Mouse (Mus musculus): ENCODE measurements around the gene Nrm. TPM values are rescaled to one million over a fixed set of nuclear protein-coding genes. Genes with fewer than 3 reads are reported as not detected.

The Nrm gene
- polyA plus RNA-seq, 1 experiment from 2014 or later = 84.5 TPM

- DNase-seq (ENCODE audit: low spot score) = no peak
- no peaks in the 10 kb centered on the region for H3K9me3 ChIP-seq (replicated peaks)
- no peaks in the 10 kb centered on the region for H3K27me3 ChIP-seq (ENCODE audit: low read depth, poor library complexity, severe bottlenecking)
- H3K36me3 ChIP-seq = peaks cover 56% of the 10 kb centered on the region
- WGBS = 8% methylated on average over 12 of the region's 12 CpGs
- peaks cover 36% of the 10 kb centered on the region for H3K4me1 ChIP-seq
- H3K4me3 ChIP-seq = peak overlapping the region; percentile 71
- H3K27ac ChIP-seq (replicated peaks) = peak overlapping the region; percentile 95
Observed at GRCm38 (mm10) chr17:35860831-35861197, 304 bp upstream of the Nrm start.

DNA sequence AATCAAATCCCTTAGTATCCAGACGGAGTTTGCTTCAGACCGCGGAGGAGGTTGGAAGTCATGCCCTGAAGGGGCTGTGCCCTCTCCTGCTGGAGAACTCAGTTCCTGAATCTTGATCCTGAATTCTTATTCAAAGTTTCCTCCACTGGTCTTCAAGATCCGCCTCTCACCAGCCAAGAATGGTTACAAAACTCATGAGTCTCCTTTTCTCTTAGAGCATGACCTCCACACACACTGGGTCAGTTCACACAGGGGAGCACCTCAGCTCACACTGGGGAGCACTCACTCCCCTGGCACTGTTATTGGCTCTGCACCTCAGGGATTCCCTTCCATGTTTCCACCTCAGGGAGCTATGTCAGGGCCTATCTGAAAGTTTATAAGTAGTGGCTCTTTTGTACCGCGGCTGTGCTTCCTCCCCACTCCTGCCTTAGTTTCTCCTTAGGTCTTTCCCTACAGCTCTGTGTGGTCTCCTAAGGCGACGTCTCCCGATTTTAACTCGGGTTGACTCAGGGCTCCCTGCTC lies 3.8 kb downstream of the Nrm start:
- H3K9me3 ChIP-seq (replicated peaks) = no peaks in the 10 kb centered on the region
- WGBS = 21% methylated on average over 10 of the region's 10 CpGs
- H3K4me3 ChIP-seq = peak overlapping the region; percentile 82
- H3K27me3 ChIP-seq (ENCODE audit: low read depth, poor library complexity, severe bottlenecking) = no peaks in the 10 kb centered on the region
- peak overlapping the region; percentile 99 for H3K27ac ChIP-seq (replicated peaks)
- peak; percentile 27 for DNase-seq (ENCODE audit: low spot score)
- H3K36me3 ChIP-seq = peaks cover 38% of the 10 kb centered on the region
- peaks cover 75% of the 10 kb centered on the region for H3K4me1 ChIP-seq

- Histone ChIP-seq H3K4me1 (peaks cover 79% of the 10 kb centered on the region), H3K9me3 (replicated peaks) (peaks cover 3% of the 10 kb centered on the region; the same call in 1 of the 2 replicates), H3K36me3 (peaks cover 43% of the 10 kb centered on the region), H3K4me3 (peak within 1 kb of the TSS; percentile 82), H3K27ac (replicated peaks) (peak within 1 kb of the TSS; percentile 99), H3K27me3 (ENCODE audit: low read depth, poor library complexity, severe bottlenecking) (no peaks in the 10 kb centered on the region)
- DNase-seq (ENCODE audit: low spot score) = peak; percentile 92
- WGBS = under 1% methylated on average over 47 of the region's 48 CpGs
Observed at GRCm38 (mm10) chr17:35865481-35866280, 4.6 kb downstream of the Nrm start, which contains the start of gene Ppp1r18. TSS of gene Ppp1r18 (plus strand) at chr17:35865593.

DNA sequence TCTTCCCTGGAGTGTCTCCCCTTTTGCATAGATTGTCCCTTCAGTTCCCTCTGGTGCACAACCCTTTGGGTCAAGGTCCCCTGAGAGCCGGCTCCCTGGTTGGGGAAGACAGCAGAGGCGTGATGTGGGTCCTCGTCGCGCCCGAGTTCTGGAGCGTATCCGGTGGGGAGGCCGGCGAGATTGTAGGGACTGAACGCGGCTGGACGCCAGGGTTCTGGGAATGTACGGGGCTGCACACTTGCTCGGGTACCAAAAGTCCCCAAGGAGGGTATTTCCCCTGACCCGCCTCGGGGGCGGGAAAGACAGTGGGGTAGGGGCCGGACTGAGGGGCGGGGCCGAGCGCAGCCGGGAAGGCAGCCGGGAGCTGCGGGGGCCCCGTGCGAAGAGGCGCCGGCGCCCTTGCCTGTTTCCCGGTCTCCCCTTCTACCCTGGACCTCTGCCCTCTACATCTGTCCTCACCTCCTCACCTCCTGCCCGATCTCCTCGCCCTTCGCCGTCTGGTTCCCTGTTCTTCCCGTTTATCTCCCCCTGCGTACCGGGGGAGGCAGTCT lies 5.2 kb downstream of the Nrm start:
- no peaks in the 10 kb centered on the region for H3K27me3 ChIP-seq (ENCODE audit: low read depth, poor library complexity, severe bottlenecking)
- no peak for DNase-seq (ENCODE audit: low spot score)
- H3K27ac ChIP-seq (replicated peaks) = peak overlapping the region; percentile 99
- H3K4me3 ChIP-seq = peak overlapping the region; percentile 82
- peaks cover 77% of the 10 kb centered on the region for H3K4me1 ChIP-seq
- peaks cover 50% of the 10 kb centered on the region for H3K36me3 ChIP-seq
- WGBS = under 1% methylated on average over 37 of the region's 38 CpGs
- peaks cover 10% of the 10 kb centered on the region for H3K9me3 ChIP-seq (replicated peaks)

- H3K27ac ChIP-seq (replicated peaks) = peak overlapping the region; percentile 99
- H3K4me3 ChIP-seq = peak overlapping the region; percentile 82
- H3K36me3 ChIP-seq = peaks cover 57% of the 10 kb centered on the region
- peak; percentile 46 for DNase-seq (ENCODE audit: low spot score)
- WGBS = 13% methylated on average over 26 of the region's 26 CpGs
- H3K9me3 ChIP-seq (replicated peaks) = peaks cover 11% of the 10 kb centered on the region
- no peaks in the 10 kb centered on the region for H3K27me3 ChIP-seq (ENCODE audit: low read depth, poor library complexity, severe bottlenecking)
- H3K4me1 ChIP-seq = peaks cover 78% of the 10 kb centered on the region
Observed at GRCm38 (mm10) chr17:35866911-35867890, 6.1 kb downstream of the Nrm start.

- H3K27ac ChIP-seq (replicated peaks) = peak overlapping the region; percentile 99
- 47% methylated on average over 17 of the region's 17 CpGs for WGBS
- H3K4me1 ChIP-seq = peaks cover 87% of the 10 kb centered on the region
Observed at GRCm38 (mm10) chr17:35868165-35868820, 7.2 kb downstream of the Nrm start.

DNA sequence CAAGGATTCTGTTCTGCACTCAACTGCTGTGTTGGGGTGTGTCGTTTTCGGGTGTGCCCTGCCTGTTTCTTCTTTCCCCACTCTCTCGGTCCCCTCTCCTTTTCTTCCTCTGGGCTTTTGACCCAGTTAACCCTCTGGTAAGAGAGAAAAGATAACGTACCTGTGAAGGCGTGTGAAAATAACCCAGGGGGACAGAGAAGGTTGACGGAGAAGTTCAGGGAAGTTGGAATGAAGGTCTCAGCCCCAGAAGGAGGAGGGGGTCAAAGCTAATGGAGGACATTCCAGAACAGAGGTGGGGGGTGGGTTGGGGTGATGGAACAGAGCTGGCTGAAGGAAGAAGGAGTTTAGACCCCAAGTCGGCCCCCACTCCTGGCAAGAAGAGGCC lies 7.8 kb downstream of the Nrm start:
- H3K4me1 ChIP-seq = peaks cover 89% of the 10 kb centered on the region

More at GRCm38 (mm10) chr17:35868165-35868820, 7.2 kb downstream of the Nrm start:
- Histone ChIP-seq H3K27me3 (ENCODE audit: low read depth, poor library complexity, severe bottlenecking) (no peaks in the 10 kb centered on the region), H3K9me3 (replicated peaks) (peaks cover 11% of the 10 kb centered on the region), H3K4me3 (peak overlapping the region; percentile 82), H3K36me3 (peaks cover 59% of the 10 kb centered on the region)
- DNase-seq (ENCODE audit: low spot score) = no peak

GRCm38 (mm10) chr17:35869346-35870067 lies 8.4 kb downstream of the Nrm start:
- 5% methylated on average over 7 of the region's 7 CpGs for WGBS
- peak overlapping the region; percentile 99 for H3K27ac ChIP-seq (replicated peaks)
- H3K27me3 ChIP-seq (ENCODE audit: low read depth, poor library complexity, severe bottlenecking) = no peaks in the 10 kb centered on the region
- H3K36me3 ChIP-seq = peaks cover 60% of the 10 kb centered on the region
- H3K9me3 ChIP-seq (replicated peaks) = peaks cover 11% of the 10 kb centered on the region
- peak overlapping the region; percentile 82 for H3K4me3 ChIP-seq
- H3K4me1 ChIP-seq = peaks cover 84% of the 10 kb centered on the region
- DNase-seq (ENCODE audit: low spot score) = peak; percentile 66

More for the DNA sequence above, 7.8 kb downstream of the Nrm start:
- no peak for DNase-seq (ENCODE audit: low spot score)
- Histone ChIP-seq H3K9me3 (replicated peaks) (peaks cover 11% of the 10 kb centered on the region), H3K36me3 (peaks cover 60% of the 10 kb centered on the region), H3K27me3 (ENCODE audit: low read depth, poor library complexity, severe bottlenecking) (no peaks in the 10 kb centered on the region), H3K27ac (replicated peaks) (peak overlapping the region; percentile 99), H3K4me3 (peak overlapping the region; percentile 82)
- 12% methylated on average over 7 of the region's 7 CpGs for WGBS

GRCm38 (mm10) chr17:35870151-35870883 lies 9.2 kb downstream of the Nrm start:
- 69% methylated on average over 9 of the region's 9 CpGs for WGBS
- H3K27ac ChIP-seq (replicated peaks) = peak overlapping the region; percentile 99
- peaks cover 67% of the 10 kb centered on the region for H3K36me3 ChIP-seq
- no peak for DNase-seq (ENCODE audit: low spot score)
- H3K27me3 ChIP-seq (ENCODE audit: low read depth, poor library complexity, severe bottlenecking) = no peaks in the 10 kb centered on the region
- H3K4me3 ChIP-seq = peak overlapping the region; percentile 82
- peaks cover 75% of the 10 kb centered on the region for H3K4me1 ChIP-seq
- H3K9me3 ChIP-seq (replicated peaks) = peaks cover 11% of the 10 kb centered on the region

- H3K9me3 ChIP-seq (replicated peaks) = peaks cover 11% of the 10 kb centered on the region
- no peak for DNase-seq (ENCODE audit: low spot score)
- peaks cover 70% of the 10 kb centered on the region for H3K4me1 ChIP-seq
- H3K36me3 ChIP-seq = peaks cover 72% of the 10 kb centered on the region
- H3K27ac ChIP-seq (replicated peaks) = peak overlapping the region; percentile 99; the same call in 1 of the 2 replicates
- 92% methylated on average over 8 of the region's 8 CpGs for WGBS
- peak overlapping the region; percentile 82 for H3K4me3 ChIP-seq
- no peaks in the 10 kb centered on the region for H3K27me3 ChIP-seq (ENCODE audit: low read depth, poor library complexity, severe bottlenecking)
Observed at GRCm38 (mm10) chr17:35870884-35871696, 10.0 kb downstream of the Nrm start.
